Mouse (Mus musculus) midbrain, embryonic 13.5 days (tissue): ENCODE measurements around the gene Tulp1. TPM values are rescaled to one million over a fixed set of nuclear protein-coding genes. Genes with fewer than 3 reads are reported as not detected.
"Not testable (repeated sequence)": the region's sequence is repeated elsewhere in the genome, so short reads cannot be mapped to it uniquely, and the experiment has no call there.

ENCODE experiments used
- ATAC-seq: fragments of 200-750 bp; cut with Nextera tagmentation; 2 replicates; pipeline ENCODE4 v1.8.0; 2017; ENCODE audit warnings: mild to moderate bottlenecking, moderate TSS enrichment, moderate library complexity
- H3K27ac ChIP-seq: fragments of 300-500 bp; sonication (generic); 2 replicates; pipeline ENCODE4 v1.5.1; 2015; ENCODE audit warnings: inconsistent platforms, mild to moderate bottlenecking, moderate library complexity
- H3K27me3 ChIP-seq: fragments of 300-500 bp; sonication (generic); 2 replicates; pipeline ENCODE4 v1.6.1; 2015; ENCODE audit warnings: mild to moderate bottlenecking, inconsistent platforms
- H3K36me3 ChIP-seq: fragments of 300-500 bp; sonication (generic); 2 replicates; pipeline ENCODE4 v1.6.1; 2015; ENCODE audit warnings: mild to moderate bottlenecking, inconsistent platforms
- H3K4me1 ChIP-seq: fragments of 300-500 bp; sonication (generic); replicated peaks from 2 replicates; pipeline ENCODE4 v1.6.1; 2015; ENCODE audit warnings: inconsistent platforms
- H3K4me2 ChIP-seq: fragments of 300-500 bp; sonication (generic); replicated peaks from 2 replicates; pipeline ENCODE4 v1.6.1; 2015; ENCODE audit warnings: moderate library complexity, mild to moderate bottlenecking, inconsistent platforms
- H3K4me3 ChIP-seq: fragments of 300-500 bp; sonication (generic); replicated peaks from 2 replicates; pipeline ENCODE4 v1.5.1; 2015; ENCODE audit warnings: mild to moderate bottlenecking, inconsistent platforms
- H3K9ac ChIP-seq: fragments of 300-500 bp; sonication (generic); replicated peaks from 2 replicates; pipeline ENCODE4 v1.6.1; 2015; ENCODE audit warnings: mild to moderate bottlenecking, inconsistent platforms
- H3K9me3 ChIP-seq: fragments of 300-500 bp; sonication (generic); 2 replicates; pipeline ENCODE4 v1.6.1; 2016; ENCODE audit warnings: mild to moderate bottlenecking, inconsistent platforms
- WGBS: fragments of 180-500 bp; shearing (Covaris S2); methylation state at CpG from one replicate; pipeline ENCODE4 v1.1.7; 2015; 5-methylcytosine and 5-hydroxymethylcytosine counted together
- polyA plus RNA-seq: library from polyadenylated mRNA; unstranded; fragments of >200 nt; fragmentation: Nextera tagmentation; extraction: Ambion mirVana; gene quantifications from 2 replicates; pipeline ENCODE4 v1.2.1, GENCODE M21; 2015

The Tulp1 gene
- polyA plus RNA-seq, 1 experiment from 2014 or later, result 1.7 TPM

DNA sequence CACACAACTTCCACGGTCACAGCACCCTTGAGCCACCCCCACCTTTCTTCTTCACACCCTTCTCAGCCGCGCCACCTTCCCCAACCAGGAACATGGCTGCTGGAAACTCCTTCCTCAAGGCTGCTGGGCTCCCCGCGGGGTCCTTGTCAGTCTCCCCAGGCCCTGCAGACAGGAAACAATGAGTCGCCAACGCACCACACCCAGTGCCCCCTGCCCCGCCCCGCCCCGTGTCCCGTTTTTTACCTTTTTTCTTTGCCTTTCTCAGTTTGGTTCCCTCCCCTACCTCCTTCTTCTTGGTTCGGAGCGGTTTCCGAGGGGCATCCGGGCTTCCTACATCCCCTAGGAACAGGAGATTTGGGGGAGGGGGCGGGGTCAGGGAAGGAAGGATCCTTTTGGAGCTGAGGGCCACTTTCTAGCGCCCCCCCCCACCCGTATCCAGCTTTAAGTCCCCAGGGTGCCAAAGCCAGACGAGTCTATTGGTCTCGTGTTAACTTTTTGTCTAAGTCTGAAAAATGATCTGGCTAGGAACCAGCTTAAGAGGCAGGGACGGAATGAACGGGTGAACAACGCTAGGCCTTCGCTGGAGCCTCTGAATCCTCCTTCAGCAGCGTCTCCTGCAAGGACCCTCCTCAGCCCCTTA is 2.2 kb downstream of the Tulp1 start:
- 0 out of 2 replicates have a peak, but pooled peaks have one; percentile 34 for ATAC-seq
- Histone ChIP-seq H3K4me2 (peak overlapping the region; percentile 57), H3K9ac (peak overlapping the region; percentile 54), H3K4me3 (peak overlapping the region; percentile 31), H3K9me3 (no peaks in the 10 kb centered on the region), H3K27ac (no peak overlapping the region), H3K36me3 (no peaks in the 10 kb centered on the region), H3K27me3 (peaks cover 84% of the 10 kb centered on the region), H3K4me1 (peaks cover 25% of the 10 kb centered on the region)
- 2% methylated on average over 25 of the region's 25 CpGs for WGBS

GRCm38 (mm10) chr17:28361921-28362652 is 2.9 kb downstream of the Tulp1 start:
- Histone ChIP-seq H3K4me2 (peak overlapping the region; percentile 57), H3K27me3 (peaks cover 82% of the 10 kb centered on the region), H3K4me1 (peaks cover 25% of the 10 kb centered on the region), H3K27ac (no peak overlapping the region), H3K9me3 (no peaks in the 10 kb centered on the region), H3K4me3 (peak overlapping the region; percentile 31), H3K36me3 (no peaks in the 10 kb centered on the region), H3K9ac (peak overlapping the region; percentile 54)
- WGBS, result 37% methylated on average over 11 of the region's 11 CpGs
- ATAC-seq, result no peak

- no peak for ATAC-seq
- no peak overlapping the region for H3K4me2 ChIP-seq
- H3K36me3 ChIP-seq, result no peaks in the 10 kb centered on the region
- no peak overlapping the region for H3K9ac ChIP-seq
- no peak overlapping the region for H3K4me3 ChIP-seq
- WGBS, result 86% methylated on average over 9 of the region's 9 CpGs
- peaks cover 25% of the 10 kb centered on the region for H3K4me1 ChIP-seq
- peaks cover 77% of the 10 kb centered on the region for H3K27me3 ChIP-seq
- H3K9me3 ChIP-seq, result no peaks in the 10 kb centered on the region
- H3K27ac ChIP-seq, result no peak overlapping the region
These were observed 4.3 kb downstream of the Tulp1 start for GRCm38 (mm10) chr17:28360531-28361277.

DNA sequence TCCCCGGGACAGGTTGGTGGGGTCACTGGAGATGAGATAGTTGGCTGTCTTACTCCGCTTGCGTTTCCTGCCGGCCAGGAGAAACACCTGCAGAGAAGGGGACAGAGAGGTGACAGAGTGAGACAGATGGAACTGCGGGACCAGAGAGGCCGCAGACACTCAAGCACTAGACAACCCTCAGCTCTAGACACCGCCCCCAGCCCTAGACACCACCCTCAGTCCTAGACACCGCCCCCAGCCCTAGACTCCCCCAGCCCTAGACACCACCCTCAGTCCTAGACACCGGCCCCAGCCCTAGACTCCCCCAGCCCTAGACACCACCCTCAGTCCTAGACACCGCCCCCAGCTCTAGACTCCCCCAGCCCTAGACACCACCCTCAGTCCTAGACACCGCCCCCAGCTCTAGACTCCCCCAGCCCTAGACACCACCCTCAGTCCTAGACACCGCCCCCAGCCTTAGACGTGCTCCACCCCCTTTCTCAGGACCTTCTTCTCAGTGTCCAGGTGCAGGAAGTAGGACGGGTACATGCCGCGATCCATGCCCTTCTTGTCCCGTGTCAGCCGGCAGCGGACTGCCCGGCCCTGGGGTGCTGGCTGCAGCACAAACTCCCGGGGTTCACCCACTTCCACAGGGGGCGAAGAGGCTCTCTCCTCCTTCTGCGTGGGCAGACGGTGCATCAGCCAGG is 6.3 kb downstream of the Tulp1 start:
- H3K27me3 ChIP-seq, result peaks cover 64% of the 10 kb centered on the region
- 10% methylated on average over 22 of the region's 24 CpGs for WGBS
- not testable (repeated sequence) for H3K9me3 ChIP-seq, H3K9ac ChIP-seq, H3K4me2 ChIP-seq, H3K27ac ChIP-seq, H3K4me3 ChIP-seq, ATAC-seq, H3K36me3 ChIP-seq
- H3K4me1 ChIP-seq, result peaks cover 16% of the 10 kb centered on the region

DNA sequence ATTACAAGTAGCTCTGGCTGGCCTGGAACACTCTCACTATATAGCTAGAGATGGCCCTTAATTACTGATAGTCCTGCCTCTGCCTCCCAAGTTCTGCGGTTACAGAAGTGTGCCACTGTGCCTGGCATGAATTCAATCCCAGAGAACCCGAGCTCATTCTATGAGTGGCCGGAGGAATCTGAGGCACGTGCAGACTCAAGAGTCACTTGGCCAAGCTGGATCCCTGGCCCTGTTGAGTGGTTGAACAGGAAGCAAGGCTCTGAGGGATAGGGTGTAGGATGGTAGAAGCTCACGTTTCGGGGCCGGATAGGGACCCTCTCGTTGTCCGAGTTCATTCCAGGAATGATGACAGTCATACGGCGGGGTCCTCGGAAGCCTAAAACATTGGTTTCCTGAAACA is 9.2 kb downstream of the Tulp1 start:
- ATAC-seq, result no peak
- WGBS, result 88% methylated on average over 12 of the region's 12 CpGs
- Histone ChIP-seq H3K4me2 (no peak overlapping the region), H3K9ac (no peak overlapping the region), H3K4me3 (no peak overlapping the region), H3K4me1 (peaks cover 8% of the 10 kb centered on the region), H3K27ac (no peak overlapping the region), H3K36me3 (no peaks in the 10 kb centered on the region), H3K27me3 (peaks cover 58% of the 10 kb centered on the region), H3K9me3 (no peaks in the 10 kb centered on the region)

GRCm38 (mm10) chr17:28352018-28352417 is 13.0 kb downstream of the Tulp1 start:
- 13% methylated on average over 11 of the region's 11 CpGs for WGBS
- Histone ChIP-seq H3K27me3 (peaks cover 35% of the 10 kb centered on the region), H3K4me3 (no peak overlapping the region; the same call in 1 of the 2 replicates), H3K4me2 (0 out of 2 replicates have a peak overlapping the region, but pooled peaks have one; percentile 87), H3K9me3 (no peaks in the 10 kb centered on the region), H3K27ac (no peak overlapping the region), H3K4me1 (peaks cover 36% of the 10 kb centered on the region), H3K9ac (no peak overlapping the region), H3K36me3 (no peaks in the 10 kb centered on the region)
- no peak for ATAC-seq

GRCm38 (mm10) chr17:28351353-28351890 is 13.6 kb downstream of the Tulp1 start:
- peaks cover 35% of the 10 kb centered on the region for H3K27me3 ChIP-seq

DNA sequence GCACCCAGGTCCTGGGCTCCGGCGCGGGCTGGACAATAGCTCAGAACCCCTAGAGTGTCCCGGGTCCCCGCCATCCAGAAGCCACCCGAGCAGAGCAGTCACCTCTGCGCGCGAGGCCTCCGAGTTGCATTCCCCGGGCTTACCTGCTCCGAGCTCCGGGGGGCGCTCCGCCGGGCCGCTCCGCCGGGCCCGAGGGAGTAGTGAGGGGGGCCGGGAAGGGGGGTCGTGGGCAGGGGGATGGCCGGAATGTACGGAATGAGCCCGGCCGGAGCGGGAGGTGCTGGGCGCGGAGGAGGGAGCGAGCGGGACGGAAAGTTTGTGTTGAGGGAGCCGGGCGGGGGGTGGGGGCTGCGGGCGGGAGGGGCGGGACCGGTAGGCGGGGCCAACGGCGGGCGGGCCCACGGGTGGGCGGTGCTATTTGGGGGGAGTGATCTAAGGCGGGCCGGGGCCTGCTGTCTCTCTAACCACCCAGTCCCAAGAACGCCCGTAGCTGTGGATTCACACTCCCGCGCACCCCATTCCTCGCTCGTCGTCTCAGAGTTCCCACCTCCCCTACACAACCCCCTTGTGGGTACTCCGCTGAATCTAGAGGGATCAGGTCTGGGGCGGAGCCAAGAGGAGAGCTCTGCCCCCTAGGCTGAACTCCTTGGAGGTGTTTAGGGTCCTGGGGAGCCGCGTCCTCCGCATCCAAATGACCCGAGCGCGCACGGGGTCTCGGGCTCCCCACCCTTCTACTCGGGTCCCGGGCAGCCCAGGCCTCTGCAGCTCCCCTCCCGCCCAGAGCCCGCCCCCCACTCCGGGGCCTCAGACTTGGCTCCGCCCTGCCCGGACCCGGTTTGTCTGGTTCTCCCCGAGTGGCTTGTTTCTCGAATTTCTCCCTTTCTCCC is 14.3 kb downstream of the Tulp1 start, which contains the start of gene Tead3:
TSS of gene Tead3 (minus strand) at position 352 of the 887 bp plus-strand sequence.
- Histone ChIP-seq H3K27ac (no peak within 1 kb of the TSS), H3K9ac (peak within 1 kb of the TSS; percentile 76), H3K4me1 (peaks cover 41% of the 10 kb centered on the region), H3K9me3 (no peaks in the 10 kb centered on the region), H3K36me3 (no peaks in the 10 kb centered on the region), H3K27me3 (peaks cover 35% of the 10 kb centered on the region), H3K4me3 (peak within 1 kb of the TSS; percentile 61), H3K4me2 (peak within 1 kb of the TSS; percentile 87)
- ATAC-seq, result peak; percentile 77
- under 1% methylated on average over 61 of the region's 73 CpGs for WGBS

More at GRCm38 (mm10) chr17:28351353-28351890, 13.6 kb downstream of the Tulp1 start:
- ATAC-seq, result no peak
- WGBS, result 2% methylated on average over 29 of the region's 29 CpGs
- Histone ChIP-seq H3K4me3 (peak overlapping the region; percentile 61), H3K4me1 (peaks cover 36% of the 10 kb centered on the region), H3K9ac (peak overlapping the region; percentile 76), H3K27ac (no peak overlapping the region), H3K9me3 (no peaks in the 10 kb centered on the region), H3K36me3 (no peaks in the 10 kb centered on the region), H3K4me2 (peak overlapping the region; percentile 87)

DNA sequence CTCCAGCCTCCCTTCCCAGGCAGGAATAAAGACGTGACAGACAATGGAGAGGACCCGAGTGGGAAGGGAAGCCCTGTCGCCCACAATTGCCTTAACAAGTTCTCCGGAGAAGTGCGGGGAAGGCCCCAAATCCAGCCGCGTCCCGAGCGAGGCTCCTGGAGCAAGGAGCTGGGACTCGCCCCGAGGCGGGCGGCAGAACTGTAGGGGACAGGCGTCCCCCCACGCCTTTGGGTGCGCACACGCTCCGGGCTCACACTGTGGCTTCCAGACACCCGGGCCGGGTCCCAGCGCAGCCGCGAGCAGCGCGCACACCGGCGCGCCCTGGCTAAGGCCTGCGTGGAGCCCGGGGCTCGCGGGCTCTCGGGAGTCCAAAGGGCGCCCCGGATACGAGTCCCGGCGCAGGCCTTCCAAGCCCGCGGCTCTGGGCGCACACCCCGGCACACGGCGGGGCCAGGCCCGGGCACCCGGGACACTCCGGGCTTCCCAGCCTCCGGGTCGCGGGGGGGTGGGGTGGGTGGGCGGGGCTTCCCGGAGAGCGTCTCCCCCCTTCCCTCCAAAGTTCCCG is 15.0 kb downstream of the Tulp1 start:
- Histone ChIP-seq H3K9ac (peak overlapping the region; percentile 76), H3K4me1 (peaks cover 47% of the 10 kb centered on the region), H3K4me2 (peak overlapping the region; percentile 87), H3K9me3 (no peaks in the 10 kb centered on the region), H3K4me3 (peak overlapping the region; percentile 61), H3K27me3 (peaks cover 35% of the 10 kb centered on the region), H3K36me3 (no peaks in the 10 kb centered on the region), H3K27ac (no peak overlapping the region)
- WGBS, result under 1% methylated on average over 49 of the region's 54 CpGs
- peak; percentile 53 for ATAC-seq

DNA sequence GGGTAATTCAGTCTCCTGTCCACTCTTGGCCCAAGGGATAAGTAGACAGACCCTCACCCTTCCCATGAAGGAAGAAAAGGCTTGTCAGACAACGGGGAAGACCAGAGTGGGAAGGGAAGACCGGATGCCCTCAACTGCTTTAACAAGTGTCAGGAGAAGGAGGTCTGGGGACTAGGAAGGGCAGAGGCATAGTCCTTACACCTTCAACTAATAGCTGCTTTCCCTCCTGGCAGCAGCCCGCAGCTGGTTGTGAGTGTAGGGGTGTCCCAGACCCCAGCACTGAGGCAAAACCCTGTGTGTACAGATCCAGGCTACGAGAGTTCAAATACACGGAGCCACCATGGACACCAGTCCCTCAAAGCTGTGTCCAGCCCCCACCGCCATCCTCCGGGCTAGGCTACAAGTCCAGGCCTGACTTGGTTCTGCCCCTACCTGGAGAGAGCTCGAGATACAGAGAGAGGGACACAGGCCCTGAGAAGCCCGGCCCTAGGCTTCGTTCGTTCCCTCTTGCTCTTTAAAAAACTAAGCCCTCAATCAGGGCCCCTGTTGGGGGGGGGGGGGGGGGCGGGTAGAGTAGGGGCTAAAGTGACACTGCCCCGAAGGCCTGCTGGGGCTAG is 15.7 kb downstream of the Tulp1 start:
- 13% methylated on average over 13 of the region's 13 CpGs for WGBS
- ATAC-seq, result no peak
- Histone ChIP-seq H3K4me3 (peak overlapping the region; percentile 61), H3K9me3 (no peaks in the 10 kb centered on the region), H3K4me1 (peaks cover 47% of the 10 kb centered on the region), H3K36me3 (no peaks in the 10 kb centered on the region), H3K27me3 (peaks cover 32% of the 10 kb centered on the region), H3K4me2 (peak overlapping the region; percentile 87), H3K27ac (no peak overlapping the region), H3K9ac (peak overlapping the region; percentile 76)
